Mouse (Mus musculus) E14TG2a.4 (cell line): Measurements from ENCODE around the gene Chd2.

Source experiments
- CTCF ChIP-seq: conservative IDR thresholded peaks from 2 replicates; pipeline ENCODE4 v1.5.1; 2014; ENCODE audit warnings: low read length
- POU5F1 ChIP-seq: IDR thresholded peaks from 2 replicates; pipeline ENCODE4 v1.6.1; 2014; ENCODE audit warnings: low read length, borderline replicate concordance

GRCm38 (mm10) chr7:73523183-73523582 is 18.4 kb downstream of the Chd2 start:
- TF ChIP-seq CTCF (no peak), POU5F1 (no peak)
